Mouse (Mus musculus) limb, embryonic 12.5 days (tissue): ENCODE results near the gene Gm13277. TPM values are rescaled to one million over a fixed set of nuclear protein-coding genes. Genes with fewer than 3 reads are reported as not detected.
"Not testable (repeated sequence)": the region's sequence is repeated elsewhere in the genome, so short reads cannot be mapped to it uniquely, and the experiment has no call there.

Source experiments
- ATAC-seq: fragments of 200-750 bp; cut with Nextera tagmentation; 2 replicates; pipeline ENCODE4 v1.8.0; 2017; ENCODE audit warnings: low read depth, moderate TSS enrichment; ENCODE audit not compliant: insufficient number of reproducible peaks, insufficient read depth, low FRiP score, low TSS enrichment
- H3K27ac ChIP-seq: fragments of 300-500 bp; sonication (generic); 2 replicates; pipeline ENCODE4 v1.5.1; 2016; ENCODE audit warnings: mild to moderate bottlenecking, moderate library complexity
- H3K27me3 ChIP-seq: fragments of 300-500 bp; sonication (generic); 2 replicates; pipeline ENCODE4 v1.6.1; 2016; ENCODE audit warnings: mild to moderate bottlenecking, moderate library complexity
- H3K36me3 ChIP-seq: fragments of 300-500 bp; sonication (generic); 2 replicates; pipeline ENCODE4 v1.6.1; 2016; ENCODE audit warnings: mild to moderate bottlenecking, moderate library complexity
- H3K4me1 ChIP-seq: fragments of 300-500 bp; sonication (generic); replicated peaks from 2 replicates; pipeline ENCODE4 v1.6.1; 2016
- H3K4me2 ChIP-seq: fragments of 300-500 bp; sonication (generic); 2 replicates; pipeline ENCODE4 v1.6.1; 2016; ENCODE audit warnings: mild to moderate bottlenecking, moderate library complexity
- H3K4me3 ChIP-seq: fragments of 300-500 bp; sonication (generic); replicated peaks from 2 replicates; pipeline ENCODE4 v1.5.1; 2016; ENCODE audit warnings: mild to moderate bottlenecking
- H3K9ac ChIP-seq: fragments of 300-500 bp; sonication (generic); replicated peaks from 2 replicates; pipeline ENCODE4 v1.6.1; 2016; ENCODE audit warnings: mild to moderate bottlenecking, moderate library complexity
- H3K9me3 ChIP-seq: fragments of 300-500 bp; sonication (generic); 2 replicates; pipeline ENCODE4 v1.6.1; 2016; ENCODE audit warnings: mild to moderate bottlenecking, moderate library complexity
- WGBS: fragments of 180-500 bp; shearing (Covaris S2); methylation state at CpG from one replicate; pipeline ENCODE4 v1.1.7; 2016; 5-methylcytosine and 5-hydroxymethylcytosine counted together
- polyA plus RNA-seq: library from polyadenylated mRNA; unstranded; fragments of >200 nt; fragmentation: Nextera tagmentation; extraction: Ambion mirVana; gene quantifications from 2 replicates; pipeline ENCODE4 v1.2.1, GENCODE M21; 2016

Gm13277 gene
- polyA plus RNA-seq, 1 experiment from 2014 or later: not detected

- 80% methylated on average over 1 of the region's 1 CpGs for WGBS
- not testable (repeated sequence) for H3K4me3 ChIP-seq, H3K27ac ChIP-seq, H3K9ac ChIP-seq, H3K4me2 ChIP-seq, H3K27me3 ChIP-seq, ATAC-seq, H3K9me3 ChIP-seq, H3K4me1 ChIP-seq, H3K36me3 ChIP-seq
Observed at GRCm38 (mm10) chr4:88835225-88835624, 46.8 kb downstream of the Gm13277 start, which contains the start of gene Ifna5. TSS of gene Ifna5 (plus strand) at chr4:88835525.

Other genes with a start within 250 kb of the Gm13277 start
- gene Ifna15, start 230.4 kb upstream of the Gm13277 start, polyA plus RNA-seq: not detected in 2 replicates
- not detected in 2 replicates for gene Ifna14, start 216.8 kb upstream of the Gm13277 start, polyA plus RNA-seq
- gene Ifna9, start 196.2 kb upstream of the Gm13277 start, polyA plus RNA-seq: not detected in 2 replicates
- not detected in 2 replicates for gene Ifna12, start 185.3 kb upstream of the Gm13277 start, polyA plus RNA-seq
- gene C87499, start 154.2 kb upstream of the Gm13277 start, polyA plus RNA-seq: not detected in 2 replicates
- not detected in 2 replicates for gene Ifna13, start 144.2 kb upstream of the Gm13277 start, polyA plus RNA-seq
- not detected in 2 replicates for gene Ifna16, start 111.7 kb upstream of the Gm13277 start, polyA plus RNA-seq
- gene Ifna2, start 104.7 kb upstream of the Gm13277 start, polyA plus RNA-seq: not detected in 2 replicates
- gene Ifnab, start 97.3 kb upstream of the Gm13277 start, polyA plus RNA-seq: not detected in 2 replicates
- 1.4 and 2.8 TPM in 2 replicates for gene Gm26566, start 66.8 kb upstream of the Gm13277 start, polyA plus RNA-seq
- 130 and 140 TPM in 2 replicates for gene Klhl9, start 66.2 kb upstream of the Gm13277 start, polyA plus RNA-seq
- gene Gm13271, start 33.8 kb upstream of the Gm13277 start, polyA plus RNA-seq: not detected in 2 replicates
- 0.41 and 0.81 TPM in 2 replicates for gene Gm13283, start 28.5 kb upstream of the Gm13277 start, polyA plus RNA-seq
- 0.66 and 0.87 TPM in 2 replicates for gene Gm13290, start 14.8 kb upstream of the Gm13277 start, polyA plus RNA-seq
- not detected in 2 replicates for gene Gm13289, start 11.7 kb upstream of the Gm13277 start, polyA plus RNA-seq
- gene Gm13272, start 8.8 kb upstream of the Gm13277 start, polyA plus RNA-seq: 0.40 TPM in 1 of 2 replicates, not detected in the other
- gene Ifnz, start 6.5 kb upstream of the Gm13277 start, polyA plus RNA-seq: 0.30 and 0.32 TPM in 2 replicates
- not detected in 2 replicates for gene Gm13276, start 2.9 kb upstream of the Gm13277 start, polyA plus RNA-seq
- not detected in 2 replicates for gene Gm13278, start 2.9 kb downstream of the Gm13277 start, polyA plus RNA-seq
- gene Gm13275, start 5.9 kb downstream of the Gm13277 start, polyA plus RNA-seq: not detected in 2 replicates
- gene Gm13279, start 8.8 kb downstream of the Gm13277 start, polyA plus RNA-seq: not detected in 2 replicates
- 0.18 and 0.88 TPM in 2 replicates for gene Gm13285, start 11.0 kb downstream of the Gm13277 start, polyA plus RNA-seq
- gene Gm13287, start 14.6 kb downstream of the Gm13277 start, polyA plus RNA-seq: not detected in 2 replicates
- 0.08 and 0.22 TPM in 2 replicates for gene Gm13288, start 16.9 kb downstream of the Gm13277 start, polyA plus RNA-seq
- not detected in 2 replicates for gene Ifna7, start 27.6 kb downstream of the Gm13277 start, polyA plus RNA-seq
- not detected in 2 replicates for gene Ifna11, start 31.3 kb downstream of the Gm13277 start, polyA plus RNA-seq
- not detected in 2 replicates for gene Ifna6, start 38.8 kb downstream of the Gm13277 start, polyA plus RNA-seq
- gene Ifna5, start 46.9 kb downstream of the Gm13277 start, polyA plus RNA-seq: not detected in 2 replicates
- gene Ifna4, start 53.2 kb downstream of the Gm13277 start, polyA plus RNA-seq: not detected in 2 replicates
- not detected in 2 replicates for gene Ifna1, start 61.5 kb downstream of the Gm13277 start, polyA plus RNA-seq
- not detected in 2 replicates for gene Ifne, start 91.6 kb downstream of the Gm13277 start, polyA plus RNA-seq